ENCODE assay signal across 7 mouse cellular contexts in genomic region chr9:122084175-122084574, GRCm38 (mm10). TPM values are rescaled to one million over a fixed set of nuclear protein-coding genes. Genes with fewer than 3 reads are reported as not detected.
DNase-seq lines count a peak whose midpoint lies in the region; ATAC-seq and TF ChIP-seq lines count a peak whose summit lies in the region.

No protein-coding gene starts in this region.

- H3K4me2 ChIP-seq in midbrain, embryonic 13.5 days (replicated peaks): no peak overlapping the region

- DNase-seq in adrenal gland, adult 2 months: peak; percentile 76
- peak; percentile 57 to 74 for DNase-seq in adrenal gland, postnatal 36 days
- DNase-seq in heart, postnatal 25 days (ENCODE audit: low spot score): peak; percentile 70
- peak; percentile 55 for DNase-seq in lung, adult 2 months
- DNase-seq in frontal cortex, postnatal 36 days (ENCODE audit: low spot score in 2 of 2): no peak
- no peak for DNase-seq in spleen, postnatal 10 days (ENCODE audit: low spot score in 2 of 2)

- H3K9me3 ChIP-seq in midbrain, embryonic 13.5 days: no peaks in the 10 kb centered on the region

- H3K9ac ChIP-seq in midbrain, embryonic 13.5 days (replicated peaks): no peak overlapping the region

- intact Hi-C loops in heart, postnatal 25 days (cut with DNase I): loop anchor here (1.0 to 2.0 kb wide), 4 partner anchors 25 to 61 kb away; no protein-coding TSS in a partner anchor

- no peak overlapping the region for H3K27ac ChIP-seq in midbrain, embryonic 13.5 days

- no peak for TF ChIP-seq POLR2A in lung, adult 2 months (IDR thresholded peaks at IDR 0.05; ENCODE audit: borderline replicate concordance, extremely low read depth, low read depth, low read length)

- no peak overlapping the region for H3K4me3 ChIP-seq in lung, adult 2 months (replicated peaks; ENCODE audit: extremely low read depth, low read depth, low read length)
- H3K4me3 ChIP-seq in midbrain, embryonic 13.5 days (replicated peaks): no peak overlapping the region

- peaks cover 24% of the 10 kb centered on the region for H3K4me1 ChIP-seq in lung, adult 2 months (ENCODE audit: control insufficient read depth, insufficient read depth, low read length)
- 0 out of 2 replicates have a peak, but pooled peaks cover 3% of the 10 kb centered on the region for H3K4me1 ChIP-seq in midbrain, embryonic 13.5 days (replicated peaks)

- TF ChIP-seq CTCF in lung, adult 2 months (IDR thresholded peaks at IDR 0.05; ENCODE audit: insufficient read depth, low read length): no peak

- 4% methylated on average over 4 of the region's 4 CpGs for WGBS in lung, adult 2 months
- WGBS in midbrain, embryonic 13.5 days: 68% methylated on average over 4 of the region's 4 CpGs

- H3K36me3 ChIP-seq in midbrain, embryonic 13.5 days: no peaks in the 10 kb centered on the region

- no peaks in the 10 kb centered on the region for H3K27me3 ChIP-seq in midbrain, embryonic 13.5 days

- ATAC-seq in midbrain, embryonic 13.5 days: no peak

RNA-seq across cellular contexts. Expression of gene Snrk, which starts 32.9 kb away (rescaled TPM):
- 100 to 1,000 TPM; 183 to 230 TPM for total RNA-seq in adrenal gland, adult 2 months (2021)
- 114 and 115 TPM in 2 replicates for polyA plus RNA-seq in adrenal gland, adult 2 months (2012; rRNA removed)
- 100 to 1,000 TPM; 171 to 190 TPM for total RNA-seq in adrenal gland, postnatal 36 days (2021)
- total RNA-seq in heart, postnatal 25 days (2021): 100 to 1,000 TPM; 127 to 163 TPM
- 107 and 129 TPM in 2 replicates for polyA plus RNA-seq in lung, adult 2 months (2012; rRNA removed)
- polyA plus RNA-seq in midbrain, embryonic 13.5 days (2015; fragmentation: Nextera tagmentation; extraction: Ambion mirVana): 62.4 and 64.5 TPM in 2 replicates

Comparison
In these comparisons a context has a peak if more than half of its experiments do, and no peak if none do; other contexts are left out.
1. DNase-seq: peak in adrenal gland, adult 2 months (single experiment), adrenal gland, postnatal 36 days (2 of 2), heart, postnatal 25 days (single experiment) and lung, adult 2 months (single experiment); none in frontal cortex, postnatal 36 days (0 of 2) and spleen, postnatal 10 days (0 of 2).